Mouse (Mus musculus): ENCODE data around the gene Tmub2. TPM values are rescaled to one million over a fixed set of nuclear protein-coding genes. Genes with fewer than 3 reads are reported as not detected.

Tmub2 gene
- polyA plus RNA-seq (2012; rRNA removed) = 74.7 and 88.3 TPM in 2 replicates

DNA sequence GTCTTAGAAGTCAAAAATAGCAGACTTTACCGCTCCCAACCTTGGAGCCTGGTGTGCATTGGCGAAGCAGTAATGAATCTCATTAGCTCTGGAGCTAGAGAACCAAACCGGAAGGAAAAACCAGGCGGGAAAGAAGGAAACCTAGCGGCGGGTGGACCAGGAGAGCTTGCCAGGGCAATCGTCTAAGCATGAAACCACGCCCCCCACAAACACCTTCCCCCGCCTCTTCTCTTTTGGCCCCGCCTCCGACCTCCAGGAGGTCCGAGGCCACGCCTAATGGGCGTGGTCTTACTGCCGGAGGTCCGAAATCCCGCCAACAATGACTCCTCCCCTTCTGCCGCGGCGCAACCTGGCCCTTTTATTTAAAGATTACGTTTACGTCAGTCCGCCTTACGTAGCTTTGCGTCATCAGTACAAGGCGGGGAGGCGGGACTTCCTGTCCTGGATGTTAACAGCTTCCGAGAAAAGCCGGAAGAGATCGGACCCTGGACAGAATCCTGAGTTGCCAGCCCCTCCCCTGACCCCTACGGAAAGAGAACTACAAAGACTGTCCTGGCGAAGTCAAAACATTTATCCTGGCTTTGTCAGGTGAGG, at the start of gene Tmub2:
Tmub2 (plus strand) TSS at position 431 of the 594 bp plus-strand sequence.
- DNase-seq (ENCODE audit: low read depth) = peak; percentile 99
- TF ChIP-seq CTCF (IDR thresholded peaks at IDR 0.05; ENCODE audit: borderline replicate concordance, extremely low read depth, insufficient read depth, insufficient read length) (peak; percentile 24; the same call in 1 of the 2 replicates), POLR2A (IDR thresholded peaks at IDR 0.05; ENCODE audit: borderline replicate concordance, extremely low read depth, insufficient read depth, insufficient read length, poor library complexity, severe bottlenecking) (0 out of 2 replicates have a peak, but pooled peaks have one; percentile 14)

DNA sequence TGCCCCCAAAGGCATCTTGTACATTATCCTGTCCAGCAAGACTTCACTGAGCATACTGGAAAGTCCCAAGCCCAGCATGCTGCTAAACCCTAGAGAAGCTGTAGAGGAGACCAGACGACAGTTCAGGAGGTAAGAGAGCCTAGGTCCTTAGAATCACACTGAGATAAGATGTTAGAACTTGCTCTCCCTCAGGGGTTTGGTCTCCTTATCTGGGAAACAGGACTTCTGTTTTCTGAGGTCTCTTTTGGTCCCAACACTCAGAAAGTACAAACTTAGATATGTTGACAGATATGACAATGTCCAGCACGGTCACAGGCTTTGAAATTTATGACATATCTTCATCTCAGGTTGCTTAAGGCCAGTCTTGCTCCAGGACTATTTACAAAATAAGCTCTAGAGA, 48.7 kb upstream of the Tmub2 start:
- TF ChIP-seq CTCF (IDR thresholded peaks at IDR 0.05; ENCODE audit: borderline replicate concordance, extremely low read depth, insufficient read depth, insufficient read length) = no peak
- TF ChIP-seq POLR2A (IDR thresholded peaks at IDR 0.05; ENCODE audit: borderline replicate concordance, extremely low read depth, insufficient read depth, insufficient read length, poor library complexity, severe bottlenecking) = no peak
- DNase-seq (ENCODE audit: low read depth) = no peak

DNA sequence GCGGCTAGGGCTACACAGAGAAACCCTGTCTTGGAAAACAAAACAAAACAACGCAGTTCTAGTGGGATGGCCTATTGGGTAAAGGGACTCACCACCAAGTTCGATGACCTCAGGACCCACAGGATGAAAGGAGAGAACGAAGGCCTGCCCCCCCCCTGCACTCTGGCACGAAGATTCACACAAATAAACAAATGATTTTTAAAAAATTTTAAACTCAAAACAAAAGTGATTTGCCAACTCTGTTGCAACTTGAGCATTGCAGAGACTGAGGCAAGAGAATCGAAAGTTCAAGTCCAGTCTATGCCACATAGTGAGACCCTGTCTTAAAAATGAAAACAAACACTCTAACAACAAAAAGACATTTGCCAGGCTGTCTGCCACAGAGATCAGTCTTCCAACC, 44.1 kb upstream of the Tmub2 start:
- TF ChIP-seq CTCF (IDR thresholded peaks at IDR 0.05; ENCODE audit: borderline replicate concordance, extremely low read depth, insufficient read depth, insufficient read length) (no peak), POLR2A (IDR thresholded peaks at IDR 0.05; ENCODE audit: borderline replicate concordance, extremely low read depth, insufficient read depth, insufficient read length, poor library complexity, severe bottlenecking) (no peak)
- DNase-seq (ENCODE audit: low read depth) = no peak

- no peak for DNase-seq (ENCODE audit: low read depth)
- TF ChIP-seq POLR2A (IDR thresholded peaks at IDR 0.05; ENCODE audit: borderline replicate concordance, extremely low read depth, insufficient read depth, insufficient read length, poor library complexity, severe bottlenecking) = no peak
- TF ChIP-seq CTCF (IDR thresholded peaks at IDR 0.05; ENCODE audit: borderline replicate concordance, extremely low read depth, insufficient read depth, insufficient read length) = no peak
These were observed 43.5 kb upstream of the Tmub2 start for GRCm38 (mm10) chr11:102241246-102241645.

- no peak for DNase-seq (ENCODE audit: low read depth)
- TF ChIP-seq CTCF (IDR thresholded peaks at IDR 0.05; ENCODE audit: borderline replicate concordance, extremely low read depth, insufficient read depth, insufficient read length) = no peak
- no peak for TF ChIP-seq POLR2A (IDR thresholded peaks at IDR 0.05; ENCODE audit: borderline replicate concordance, extremely low read depth, insufficient read depth, insufficient read length, poor library complexity, severe bottlenecking)
These were observed 42.9 kb upstream of the Tmub2 start for GRCm38 (mm10) chr11:102241874-102242273.

DNA sequence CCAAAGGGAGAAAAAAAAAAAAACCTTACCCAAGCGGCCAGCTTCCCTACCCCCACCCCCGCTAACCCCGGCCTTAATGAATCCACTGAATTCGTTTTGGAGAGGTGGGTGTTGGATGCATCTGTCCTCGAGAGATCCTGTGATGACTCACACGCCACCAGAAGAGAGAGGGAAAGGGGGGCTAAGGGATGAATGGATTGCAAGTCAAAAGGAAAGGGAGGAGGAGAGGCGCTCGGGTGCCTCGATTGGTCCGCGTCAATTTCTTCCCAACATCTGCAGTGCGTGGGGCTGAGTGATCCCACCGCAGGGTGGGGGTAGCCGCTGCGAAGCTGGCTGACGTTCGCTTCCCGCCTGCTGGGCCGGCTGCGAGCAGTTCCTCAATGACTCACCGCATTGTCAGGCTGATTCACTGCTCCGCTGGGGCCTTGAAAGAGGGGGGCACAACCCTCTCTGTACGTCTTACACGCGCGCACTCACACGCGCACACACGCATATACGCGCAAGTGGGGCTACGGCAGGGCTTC, 39.7 kb upstream of the Tmub2 start:
- peak; percentile 89 for DNase-seq (ENCODE audit: low read depth)
- TF ChIP-seq CTCF (IDR thresholded peaks at IDR 0.05; ENCODE audit: borderline replicate concordance, extremely low read depth, insufficient read depth, insufficient read length) (no peak), POLR2A (IDR thresholded peaks at IDR 0.05; ENCODE audit: borderline replicate concordance, extremely low read depth, insufficient read depth, insufficient read length, poor library complexity, severe bottlenecking) (peak; percentile 33; the same call in 1 of the 2 replicates)

GRCm38 (mm10) chr11:102245581-102246272, 39.0 kb upstream of the Tmub2 start:
- no peak for DNase-seq (ENCODE audit: low read depth)
- TF ChIP-seq POLR2A (IDR thresholded peaks at IDR 0.05; ENCODE audit: borderline replicate concordance, extremely low read depth, insufficient read depth, insufficient read length, poor library complexity, severe bottlenecking) (no peak), CTCF (IDR thresholded peaks at IDR 0.05; ENCODE audit: borderline replicate concordance, extremely low read depth, insufficient read depth, insufficient read length) (no peak)

DNA sequence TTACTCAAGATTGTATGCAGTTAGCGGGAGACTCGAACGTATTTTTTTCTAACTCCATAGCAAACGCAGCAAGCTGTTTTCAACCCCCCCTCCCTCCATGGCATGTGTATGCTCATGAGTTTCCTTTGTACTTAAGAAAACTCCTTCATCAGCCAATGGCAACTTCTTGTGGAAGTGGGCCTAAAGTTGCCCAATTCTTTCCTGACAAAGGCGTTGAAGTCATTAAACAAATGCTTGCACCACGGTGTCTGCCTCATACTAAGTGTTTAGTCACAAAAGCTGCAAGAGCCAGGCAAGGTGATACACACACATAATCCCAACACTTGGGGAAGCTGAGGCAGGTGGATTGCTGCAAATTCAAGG, 38.5 kb upstream of the Tmub2 start:
- no peak for DNase-seq (ENCODE audit: low read depth)

GRCm38 (mm10) chr11:102246871-102247270, 37.9 kb upstream of the Tmub2 start:
- no peak for DNase-seq (ENCODE audit: low read depth)
- TF ChIP-seq CTCF (IDR thresholded peaks at IDR 0.05; ENCODE audit: borderline replicate concordance, extremely low read depth, insufficient read depth, insufficient read length) (peak; percentile 12; the same call in 1 of the 2 replicates), POLR2A (IDR thresholded peaks at IDR 0.05; ENCODE audit: borderline replicate concordance, extremely low read depth, insufficient read depth, insufficient read length, poor library complexity, severe bottlenecking) (no peak)

More for the DNA sequence above, 38.5 kb upstream of the Tmub2 start:
- TF ChIP-seq CTCF (IDR thresholded peaks at IDR 0.05; ENCODE audit: borderline replicate concordance, extremely low read depth, insufficient read depth, insufficient read length) (no peak), POLR2A (IDR thresholded peaks at IDR 0.05; ENCODE audit: borderline replicate concordance, extremely low read depth, insufficient read depth, insufficient read length, poor library complexity, severe bottlenecking) (no peak)

- DNase-seq (ENCODE audit: low read depth) = peak; percentile 97
- peak; percentile 92 for TF ChIP-seq CTCF (IDR thresholded peaks at IDR 0.05; ENCODE audit: borderline replicate concordance, extremely low read depth, insufficient read depth, insufficient read length)
- no peak for TF ChIP-seq POLR2A (IDR thresholded peaks at IDR 0.05; ENCODE audit: borderline replicate concordance, extremely low read depth, insufficient read depth, insufficient read length, poor library complexity, severe bottlenecking)
These were observed 36.0 kb upstream of the Tmub2 start, which contains the start of gene BC030867 for GRCm38 (mm10) chr11:102248630-102249230. TSS of gene BC030867 (plus strand) at chr11:102248882.

Measured in brain, embryonic 14.5 days (tissue).